Mouse (Mus musculus) midbrain, embryonic 11.5 days (tissue): ENCODE data around the gene Mri1. TPM values are rescaled to one million over a fixed set of nuclear protein-coding genes. Genes with fewer than 3 reads are reported as not detected.

Experiments used
- ATAC-seq: fragments of 200-750 bp; cut with Nextera tagmentation; 2 replicates; pipeline ENCODE4 v1.8.0; 2017; ENCODE audit warnings: moderate TSS enrichment, moderate library complexity; ENCODE audit not compliant: low FRiP score
- DNase-seq: peaks from one replicate; pipeline ENCODE4 v3.0.0; 2015; ENCODE audit warnings: low spot score; ENCODE audit errors: missing footprints
- H3K27ac ChIP-seq: fragments of 300-500 bp; sonication (generic); 2 replicates; pipeline ENCODE4 v1.5.1; 2014; ENCODE audit warnings: low read depth, low read length
- H3K27me3 ChIP-seq: fragments of 300-500 bp; sonication (generic); 2 replicates; pipeline ENCODE4 v1.6.1; 2014; ENCODE audit warnings: mild to moderate bottlenecking, low read length, moderate library complexity, mixed read lengths; ENCODE audit not compliant: control insufficient read depth, insufficient read depth
- H3K36me3 ChIP-seq: fragments of 300-500 bp; sonication (generic); 2 replicates; pipeline ENCODE4 v1.6.1; 2014; ENCODE audit warnings: mild to moderate bottlenecking, low read length, moderate library complexity, mixed read lengths; ENCODE audit not compliant: control insufficient read depth, insufficient read depth
- H3K4me1 ChIP-seq: fragments of 300-500 bp; sonication (generic); 2 replicates; pipeline ENCODE4 v1.6.1; 2014; ENCODE audit warnings: low read length; ENCODE audit not compliant: control insufficient read depth, insufficient read depth
- H3K4me2 ChIP-seq: fragments of 300-500 bp; sonication (generic); 2 replicates; pipeline ENCODE4 v1.6.1; 2014; ENCODE audit warnings: mild to moderate bottlenecking, moderate library complexity
- H3K4me3 ChIP-seq: fragments of 300-500 bp; sonication (generic); 2 replicates; pipeline ENCODE4 v1.5.1; 2014; ENCODE audit warnings: low read depth, low read length
- H3K9ac ChIP-seq: fragments of 300-500 bp; sonication (generic); 2 replicates; pipeline ENCODE4 v1.6.1; 2014; ENCODE audit warnings: low read length
- H3K9me3 ChIP-seq: fragments of 300-500 bp; sonication (generic); 2 replicates; pipeline ENCODE4 v1.6.1; 2016; ENCODE audit warnings: low read length; ENCODE audit not compliant: control insufficient read depth
- WGBS: fragments of 180-500 bp; shearing (Covaris S2); extraction: QIAGEN DNeasy Blood & Tissue Kit; methylation state at CpG from one replicate; pipeline ENCODE4 v1.1.7; 2014; 5-methylcytosine and 5-hydroxymethylcytosine counted together
- polyA plus RNA-seq: library from polyadenylated mRNA; unstranded; fragments of >200 nt; fragmentation: Nextera tagmentation; extraction: Ambion mirVana; gene quantifications from 2 replicates; pipeline ENCODE4 v1.2.1, GENCODE M21; 2014

The Mri1 gene
- polyA plus RNA-seq, 1 experiment from 2014 or later: 52.4 TPM

GRCm38 (mm10) chr8:84276447-84276846 is 19.3 kb upstream of the Mri1 start:
- Histone ChIP-seq H3K4me2 (no peak overlapping the region), H3K4me1 (no peaks in the 10 kb centered on the region), H3K27ac (no peak overlapping the region), H3K4me3 (no peak overlapping the region), H3K36me3 (no peaks in the 10 kb centered on the region), H3K9ac (no peak overlapping the region), H3K9me3 (no peaks in the 10 kb centered on the region), H3K27me3 (no peaks in the 10 kb centered on the region)
- WGBS: 53% methylated on average over 1 of the region's 1 CpGs
- no peak for ATAC-seq
- no peak for DNase-seq

GRCm38 (mm10) chr8:84273968-84274367 is 16.8 kb upstream of the Mri1 start:
- H3K9ac ChIP-seq: no peak overlapping the region

GRCm38 (mm10) chr8:84272302-84272701 is 15.2 kb upstream of the Mri1 start:
- peaks cover 5% of the 10 kb centered on the region for H3K4me1 ChIP-seq
- no peak overlapping the region for H3K27ac ChIP-seq
- no peak overlapping the region for H3K4me3 ChIP-seq
- H3K9me3 ChIP-seq: no peaks in the 10 kb centered on the region
- no peaks in the 10 kb centered on the region for H3K36me3 ChIP-seq
- no peak overlapping the region for H3K4me2 ChIP-seq
- H3K9ac ChIP-seq: no peak overlapping the region
- WGBS: 86% methylated on average over 4 of the region's 4 CpGs
- no peaks in the 10 kb centered on the region for H3K27me3 ChIP-seq
- ATAC-seq (no peak), DNase-seq (no peak)

More at GRCm38 (mm10) chr8:84273968-84274367, 16.8 kb upstream of the Mri1 start:
- Histone ChIP-seq H3K9me3 (no peaks in the 10 kb centered on the region), H3K27ac (no peak overlapping the region), H3K36me3 (no peaks in the 10 kb centered on the region), H3K4me3 (no peak overlapping the region), H3K4me2 (no peak overlapping the region), H3K4me1 (peaks cover 5% of the 10 kb centered on the region), H3K27me3 (no peaks in the 10 kb centered on the region)
- ATAC-seq (no peak), DNase-seq (no peak)
- 86% methylated on average over 3 of the region's 3 CpGs for WGBS

GRCm38 (mm10) chr8:84269950-84270773 is 13.0 kb upstream of the Mri1 start, which contains the start of gene Ccdc130:
TSS of gene Ccdc130 (minus strand) at chr8:84270380.
- peak; percentile 99 for DNase-seq
- H3K36me3 ChIP-seq: no peaks in the 10 kb centered on the region
- H3K9ac ChIP-seq: peak within 1 kb of the TSS; percentile 80
- H3K9me3 ChIP-seq: no peaks in the 10 kb centered on the region
- H3K27ac ChIP-seq: no peak within 1 kb of the TSS; the same call in 1 of the 2 replicates
- ATAC-seq: peak; percentile 99
- peak within 1 kb of the TSS; percentile 81 for H3K4me3 ChIP-seq
- peaks cover 5% of the 10 kb centered on the region for H3K4me1 ChIP-seq
- WGBS: under 1% methylated on average over 44 of the region's 44 CpGs
- H3K4me2 ChIP-seq: peak within 1 kb of the TSS; percentile 80
- H3K27me3 ChIP-seq: no peaks in the 10 kb centered on the region

GRCm38 (mm10) chr8:84261098-84261497 is 4.0 kb upstream of the Mri1 start:
- no peaks in the 10 kb centered on the region for H3K27me3 ChIP-seq
- H3K27ac ChIP-seq: no peak overlapping the region
- ATAC-seq: no peak
- peaks cover 11% of the 10 kb centered on the region for H3K4me1 ChIP-seq
- no peak overlapping the region for H3K4me3 ChIP-seq
- H3K4me2 ChIP-seq: no peak overlapping the region
- H3K9ac ChIP-seq: no peak overlapping the region
- peaks cover 15% of the 10 kb centered on the region for H3K36me3 ChIP-seq
- H3K9me3 ChIP-seq: no peaks in the 10 kb centered on the region
- 93% methylated on average over 4 of the region's 4 CpGs for WGBS
- no peak for DNase-seq

- peak; percentile 28; the same call in 1 of the 2 replicates for ATAC-seq
- Histone ChIP-seq H3K9ac (peak overlapping the region; percentile 85), H3K4me2 (peak overlapping the region; percentile 97), H3K27me3 (no peaks in the 10 kb centered on the region), H3K36me3 (peaks cover 30% of the 10 kb centered on the region), H3K4me1 (peaks cover 13% of the 10 kb centered on the region), H3K4me3 (peak overlapping the region; percentile 62), H3K9me3 (no peaks in the 10 kb centered on the region), H3K27ac (peak overlapping the region; percentile 66; the same call in 1 of the 2 replicates)
- WGBS: 13% methylated on average over 6 of the region's 6 CpGs
- DNase-seq: peak; percentile 96
Measured at GRCm38 (mm10) chr8:84256458-84256821, 686 bp downstream of the Mri1 start.

GRCm38 (mm10) chr8:84255858-84256257 is 1.3 kb downstream of the Mri1 start:
- Histone ChIP-seq H3K4me2 (peak overlapping the region; percentile 97), H3K9me3 (no peaks in the 10 kb centered on the region), H3K27ac (no peak overlapping the region), H3K27me3 (no peaks in the 10 kb centered on the region), H3K4me1 (peaks cover 13% of the 10 kb centered on the region), H3K4me3 (peak overlapping the region; percentile 62), H3K36me3 (peaks cover 27% of the 10 kb centered on the region), H3K9ac (peak overlapping the region; percentile 85)
- 78% methylated on average over 3 of the region's 3 CpGs for WGBS
- DNase-seq (no peak), ATAC-seq (no peak)

GRCm38 (mm10) chr8:84249257-84250170 is 7.6 kb downstream of the Mri1 start, which contains the start of gene D8Ertd738e:
TSS of gene D8Ertd738e (minus strand) at chr8:84249719.
- H3K4me1 ChIP-seq: no peaks in the 10 kb centered on the region
- WGBS: 4% methylated on average over 52 of the region's 52 CpGs
- peak within 1 kb of the TSS; percentile 58 for H3K4me2 ChIP-seq
- H3K4me3 ChIP-seq: peak within 1 kb of the TSS; percentile 79
- DNase-seq (peak; percentile 98), ATAC-seq (peak; percentile 94)
- H3K27me3 ChIP-seq: no peaks in the 10 kb centered on the region
- H3K36me3 ChIP-seq: peaks cover 33% of the 10 kb centered on the region; the same call in 1 of the 2 replicates
- H3K9ac ChIP-seq: peak within 1 kb of the TSS; percentile 76
- no peak within 1 kb of the TSS for H3K27ac ChIP-seq
- H3K9me3 ChIP-seq: no peaks in the 10 kb centered on the region
